Mouse (Mus musculus) T-cell, adult 2 months (primary cell): ENCODE measurements around the gene Zfp326.

Source experiments
- DNase-seq: peaks from one replicate; pipeline ENCODE4 v3.0.0; 2022; ENCODE audit warnings: low spot score

Zfp326 gene

DNA sequence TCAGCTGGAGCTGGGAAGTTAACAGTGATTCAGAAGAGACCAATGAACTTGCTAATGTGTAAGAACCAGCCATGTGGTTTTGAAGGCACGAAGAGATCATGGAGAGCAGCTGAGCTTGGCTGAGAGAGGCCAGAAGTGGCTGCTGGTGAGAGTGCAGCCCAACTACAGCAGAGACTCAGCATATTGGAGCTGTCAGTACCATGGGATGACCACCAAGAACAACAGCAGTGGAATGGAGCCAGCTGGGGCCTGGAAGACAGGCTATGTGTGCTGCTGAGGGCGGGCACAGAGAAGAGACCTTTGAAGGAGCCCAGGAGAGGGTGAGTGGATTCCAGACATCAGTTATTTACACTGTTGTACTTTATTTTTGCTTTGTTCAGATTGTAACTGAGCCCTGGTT, 65.6 kb downstream of the Zfp326 start:
- no peak for DNase-seq
